Comparison of ENCODE assay signal across 8 mouse cellular contexts in the genomic region with DNA sequence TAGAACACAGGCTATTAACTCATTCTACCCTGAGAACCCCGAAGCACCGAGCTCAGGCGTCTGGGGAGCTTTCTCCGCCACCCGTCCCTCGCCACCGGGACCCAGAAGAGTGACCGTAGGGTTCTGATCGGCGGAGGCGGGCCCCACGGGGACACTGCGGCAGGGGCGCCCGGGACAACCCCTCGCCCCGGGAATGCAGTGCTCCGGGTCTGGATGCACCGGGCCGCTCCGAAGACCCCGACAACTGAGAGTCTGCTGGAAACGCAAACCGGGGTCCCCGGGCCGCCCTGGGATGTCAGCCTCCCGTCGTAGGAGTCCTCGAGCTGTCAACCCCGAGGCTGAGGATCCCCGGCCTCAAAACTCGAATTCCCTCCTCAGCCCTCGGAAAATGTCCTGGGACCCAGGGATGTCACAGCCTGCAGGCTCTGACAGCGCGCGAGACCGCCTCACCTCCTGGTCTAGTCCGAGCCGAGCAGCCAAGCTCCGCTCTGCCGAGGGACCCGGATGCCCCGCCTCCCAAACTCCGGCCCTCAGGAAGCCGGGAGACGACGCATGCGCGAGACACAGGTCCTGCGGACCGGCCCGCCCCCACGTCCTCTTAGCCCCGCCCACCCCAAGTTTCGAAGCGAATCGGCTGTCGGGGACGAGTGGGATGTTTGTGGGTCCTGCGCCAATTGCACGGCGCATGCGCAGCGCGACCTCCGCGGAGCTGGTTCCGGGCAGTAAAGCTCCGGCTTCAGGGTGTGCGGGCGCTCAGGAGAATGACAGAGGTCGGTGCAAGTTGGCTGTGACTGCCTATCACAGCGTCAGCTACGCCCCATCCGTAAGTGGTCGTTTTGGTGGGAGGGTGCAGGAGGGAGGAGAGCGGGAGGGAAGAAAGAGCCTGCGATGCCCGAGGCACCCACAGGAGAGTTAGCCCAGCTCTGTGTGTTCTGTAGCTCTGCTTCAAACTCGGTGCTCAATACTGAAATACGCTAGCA. TPM values are rescaled to one million over a fixed set of nuclear protein-coding genes. Genes with fewer than 3 reads are reported as not detected.
A peak's percentile ranks its signal among the peaks of the same experiment; 100 is the strongest.
DNase-seq lines count a peak whose midpoint lies in the region; ATAC-seq lines count a peak whose summit lies in the region.

A gene (minus strand): TSS at position 509 of the 980 bp plus-strand sequence.
A gene (plus strand): TSS at position 712 of the 980 bp plus-strand sequence.

- peaks cover 31% of the 10 kb centered on the region for H3K36me3 ChIP-seq in hindbrain, embryonic 15.5 days

- peak; percentile 99 for ATAC-seq in hindbrain, embryonic 15.5 days (ENCODE audit: low FRiP score, low read depth)

- no peaks in the 10 kb centered on the region for H3K27me3 ChIP-seq in hindbrain, embryonic 15.5 days

- H3K4me3 ChIP-seq in hindbrain, embryonic 15.5 days: peak within 1 kb of the TSS; percentile 95

- H3K9me3 ChIP-seq in hindbrain, embryonic 15.5 days: no peaks in the 10 kb centered on the region

- peak within 1 kb of the TSS; percentile 91 for H3K9ac ChIP-seq in hindbrain, embryonic 15.5 days

- peak; percentile 95 for DNase-seq in T-cell, adult 2 months (ENCODE audit: low spot score)
- DNase-seq in cerebellum, postnatal 36 days: peak; percentile 98 to 99
- DNase-seq in frontal cortex, postnatal 36 days (ENCODE audit: low spot score in 2 of 2): peak; percentile 96
- peak; percentile 95 for DNase-seq in left cerebral cortex, adult 11 months (ENCODE audit: low spot score)
- DNase-seq in lung, postnatal 4 days: peak; percentile 98 to 99
- peak; percentile 99 for DNase-seq in retina, postnatal 7 days (ENCODE audit: low read depth, low spot score)
- peak; percentile 95 for DNase-seq in urinary bladder, adult 2 months (ENCODE audit: low spot score)

- H3K27ac ChIP-seq in hindbrain, embryonic 15.5 days (replicated peaks): peak within 1 kb of the TSS; percentile 88

- WGBS in hindbrain, embryonic 15.5 days: under 1% methylated on average over 81 of the region's 81 CpGs

- H3K4me1 ChIP-seq in hindbrain, embryonic 15.5 days (replicated peaks): peaks cover 18% of the 10 kb centered on the region

- peak within 1 kb of the TSS; percentile 84 for H3K4me2 ChIP-seq in hindbrain, embryonic 15.5 days

RNA-seq across cellular contexts. Expression of the first gene that starts in this region (rescaled TPM):
- polyA plus RNA-seq in hindbrain, embryonic 15.5 days (2015; fragmentation: Nextera tagmentation; extraction: Ambion mirVana): 19.7 and 20.5 TPM in 2 replicates
- 17.5 and 19.9 TPM in 2 replicates for polyA plus RNA-seq in urinary bladder, adult 2 months (2012; rRNA removed)

RNA-seq across cellular contexts. Expression of the second gene that starts in this region (rescaled TPM):
- 50.8 and 57.9 TPM in 2 replicates for polyA plus RNA-seq in hindbrain, embryonic 15.5 days (2015; fragmentation: Nextera tagmentation; extraction: Ambion mirVana)
- polyA plus RNA-seq in urinary bladder, adult 2 months (2012; rRNA removed): 25.2 and 27.0 TPM in 2 replicates

Comparison
In these comparisons a context has a peak if more than half of its experiments do, and no peak if none do; other contexts are left out.
1. Peak in every context shown above with its lines: DNase-seq, ATAC-seq, H3K4me3 ChIP-seq and H3K27ac ChIP-seq.